Mouse (Mus musculus): ENCODE data around the gene Ugt1a8. TPM values are rescaled to one million over a fixed set of nuclear protein-coding genes. Genes with fewer than 3 reads are reported as not detected.
A peak's percentile ranks its signal among the peaks of the same experiment; 100 is the strongest.

Ugt1a8 gene
- polyA plus RNA-seq, 1 experiment, result not detected

GRCm38 (mm10) chr1:88250023-88250422, 162.4 kb downstream of the Ugt1a8 start:
- H3K27me3 ChIP-seq (replicated peaks), result peaks cover 14% of the 10 kb centered on the region
- TF ChIP-seq GATA1 (IDR thresholded peaks at IDR 0.05; ENCODE audit: borderline replicate concordance, low read length), result no peak
- TF ChIP-seq FLI1 (IDR thresholded peaks at IDR 0.05; ENCODE audit: low read length), result no peak
- H3K4me3 ChIP-seq (replicated peaks), result peak overlapping the region; percentile 11
- H3K36me3 ChIP-seq (replicated peaks; ENCODE audit: low read length), result no peaks in the 10 kb centered on the region
- H3K9me3 ChIP-seq, result peaks cover 87% of the 10 kb centered on the region
- peaks cover 4% of the 10 kb centered on the region; the same call in 1 of the 2 replicates for H3K4me1 ChIP-seq

GRCm38 (mm10) chr1:88253106-88253505, 165.5 kb downstream of the Ugt1a8 start:
- peak overlapping the region; percentile 12 for H3K4me3 ChIP-seq (replicated peaks)
- TF ChIP-seq FLI1 (IDR thresholded peaks at IDR 0.05; ENCODE audit: low read length) (no peak), GATA1 (IDR thresholded peaks at IDR 0.05; ENCODE audit: borderline replicate concordance, low read length) (no peak)
- peaks cover 87% of the 10 kb centered on the region for H3K9me3 ChIP-seq
- peaks cover 18% of the 10 kb centered on the region for H3K27me3 ChIP-seq (replicated peaks)
- peaks cover 4% of the 10 kb centered on the region; the same call in 1 of the 2 replicates for H3K4me1 ChIP-seq
- H3K36me3 ChIP-seq (replicated peaks; ENCODE audit: low read length), result no peaks in the 10 kb centered on the region

DNA sequence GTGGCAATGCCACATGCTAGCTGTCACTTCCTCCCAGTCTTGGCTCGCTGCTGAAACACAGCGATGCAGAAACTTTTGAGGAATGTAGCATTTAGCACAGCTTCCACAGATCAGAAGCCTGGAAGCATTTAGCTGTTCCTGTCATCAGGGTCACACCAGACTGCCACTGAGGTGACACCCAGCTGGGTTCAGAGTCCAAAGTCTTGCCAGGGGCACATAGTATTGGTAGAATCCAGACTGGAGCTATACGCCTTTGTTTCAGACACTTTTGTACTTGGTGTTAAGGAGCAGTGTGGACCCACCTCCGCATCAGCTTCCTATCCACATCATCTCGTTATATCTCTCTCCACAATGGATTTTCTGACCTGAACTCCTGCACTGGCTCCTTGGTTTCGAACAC, 165.9 kb downstream of the Ugt1a8 start:
- Histone ChIP-seq H3K27me3 (replicated peaks) (peaks cover 18% of the 10 kb centered on the region), H3K36me3 (replicated peaks; ENCODE audit: low read length) (no peaks in the 10 kb centered on the region), H3K9me3 (peaks cover 87% of the 10 kb centered on the region), H3K4me3 (replicated peaks) (peak overlapping the region; percentile 12), H3K4me1 (peaks cover 4% of the 10 kb centered on the region; the same call in 1 of the 2 replicates)
- no peak for TF ChIP-seq FLI1 (IDR thresholded peaks at IDR 0.05; ENCODE audit: low read length)
- TF ChIP-seq GATA1 (IDR thresholded peaks at IDR 0.05; ENCODE audit: borderline replicate concordance, low read length), result no peak

- peaks cover 8% of the 10 kb centered on the region for H3K36me3 ChIP-seq (replicated peaks; ENCODE audit: low read length)
- H3K9me3 ChIP-seq, result peaks cover 73% of the 10 kb centered on the region
- H3K4me1 ChIP-seq, result peaks cover 17% of the 10 kb centered on the region
- TF ChIP-seq FLI1 (IDR thresholded peaks at IDR 0.05; ENCODE audit: low read length) (no peak; the same call in 1 of the 2 replicates), GATA1 (IDR thresholded peaks at IDR 0.05; ENCODE audit: borderline replicate concordance, low read length) (no peak; the same call in 2 of the 3 replicates)
- H3K27me3 ChIP-seq (replicated peaks), result peaks cover 16% of the 10 kb centered on the region
- peak overlapping the region; percentile 0 for H3K4me3 ChIP-seq (replicated peaks)
These were observed 167.3 kb downstream of the Ugt1a8 start for GRCm38 (mm10) chr1:88254793-88255465.

- Histone ChIP-seq H3K4me1 (peaks cover 21% of the 10 kb centered on the region), H3K36me3 (replicated peaks; ENCODE audit: low read length) (peaks cover 13% of the 10 kb centered on the region), H3K4me3 (replicated peaks) (no peak overlapping the region), H3K27me3 (replicated peaks) (peaks cover 14% of the 10 kb centered on the region), H3K9me3 (peaks cover 68% of the 10 kb centered on the region)
- TF ChIP-seq GATA1 (IDR thresholded peaks at IDR 0.05; ENCODE audit: borderline replicate concordance, low read length), result no peak
- no peak for TF ChIP-seq FLI1 (IDR thresholded peaks at IDR 0.05; ENCODE audit: low read length)
These were observed 167.8 kb downstream of the Ugt1a8 start for GRCm38 (mm10) chr1:88255466-88255857.

DNA sequence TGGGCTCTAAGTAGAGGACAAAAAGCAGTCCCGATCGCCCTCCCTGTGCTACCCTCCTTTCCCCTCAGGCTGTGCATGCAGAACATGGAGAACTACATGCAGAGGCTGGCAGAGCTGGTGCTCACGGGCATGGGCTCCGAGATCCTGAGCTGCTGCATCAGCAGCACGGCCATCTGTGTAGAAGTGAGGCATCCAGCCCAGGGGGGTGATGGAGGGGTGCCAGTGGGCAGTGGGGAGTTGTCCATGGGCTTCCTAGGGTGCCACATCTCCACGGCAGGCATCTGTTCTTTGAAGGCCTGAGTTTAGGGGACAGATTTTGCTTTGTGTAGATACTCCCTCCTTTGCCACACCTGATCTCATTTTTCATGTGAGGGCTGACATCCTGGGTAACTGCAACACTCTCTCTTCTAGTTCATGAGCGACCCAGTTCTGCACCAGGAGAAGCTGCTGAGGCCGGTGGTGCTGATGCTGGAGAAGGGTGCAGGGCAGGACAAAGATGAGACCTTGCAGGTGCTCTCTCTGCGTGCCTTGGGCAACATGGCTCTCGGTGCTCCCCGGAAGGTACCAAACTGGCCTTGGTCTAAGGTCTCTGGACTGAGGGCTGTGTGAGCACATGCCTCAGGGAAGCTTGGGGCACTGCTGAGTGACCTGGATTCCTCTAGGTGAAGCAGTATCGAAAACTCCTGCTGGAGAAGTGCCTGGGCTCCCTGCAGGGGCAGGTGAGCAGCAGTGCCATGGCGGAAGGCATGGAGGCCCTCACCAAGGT, 168.6 kb downstream of the Ugt1a8 start:
- peak overlapping the region; percentile 2 for H3K4me3 ChIP-seq (replicated peaks)
- peaks cover 20% of the 10 kb centered on the region for H3K36me3 ChIP-seq (replicated peaks; ENCODE audit: low read length)
- TF ChIP-seq GATA1 (IDR thresholded peaks at IDR 0.05; ENCODE audit: borderline replicate concordance, low read length), result no peak
- TF ChIP-seq FLI1 (IDR thresholded peaks at IDR 0.05; ENCODE audit: low read length), result no peak
- peaks cover 60% of the 10 kb centered on the region for H3K9me3 ChIP-seq
- H3K27me3 ChIP-seq (replicated peaks), result peaks cover 13% of the 10 kb centered on the region
- H3K4me1 ChIP-seq, result peaks cover 23% of the 10 kb centered on the region

DNA sequence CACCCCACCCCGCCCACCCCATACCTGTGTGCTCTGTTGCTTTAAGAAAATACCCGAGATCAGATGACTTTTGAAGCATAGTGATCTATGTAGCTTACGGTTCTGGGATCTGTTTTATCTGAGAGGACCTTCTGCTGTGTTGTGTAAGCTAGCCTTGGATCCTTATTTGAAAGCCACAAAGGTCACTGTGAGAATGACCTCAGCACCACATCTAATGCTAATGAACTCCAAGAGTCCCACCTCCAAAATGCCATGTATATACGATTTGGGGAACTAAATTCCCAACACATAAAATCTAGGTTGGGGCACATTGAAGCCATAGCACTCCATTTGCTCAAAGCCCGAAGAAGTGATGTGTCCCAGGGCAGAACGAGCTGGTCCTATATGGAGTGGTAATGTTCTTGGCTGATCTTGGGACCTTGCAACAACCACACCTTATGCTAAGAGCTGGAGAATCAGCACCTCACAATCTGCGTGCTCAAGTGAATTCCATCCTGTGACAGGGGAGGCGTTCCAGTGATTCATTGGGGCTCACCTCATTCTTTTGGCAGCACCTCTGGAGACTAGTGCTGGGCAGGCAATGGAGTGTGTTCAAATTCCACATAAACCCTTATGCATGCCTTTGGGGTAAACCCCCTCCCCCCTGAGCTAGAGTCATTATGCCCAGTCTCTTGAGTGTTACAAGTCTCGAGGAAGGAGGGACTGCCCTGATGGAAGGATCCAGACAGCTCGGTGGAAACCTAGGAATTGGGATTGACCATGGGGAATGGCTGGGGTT, 169.5 kb downstream of the Ugt1a8 start:
- Histone ChIP-seq H3K36me3 (replicated peaks; ENCODE audit: low read length) (peaks cover 29% of the 10 kb centered on the region), H3K4me1 (peaks cover 32% of the 10 kb centered on the region), H3K4me3 (replicated peaks) (no peak overlapping the region), H3K9me3 (peaks cover 54% of the 10 kb centered on the region), H3K27me3 (replicated peaks) (peaks cover 11% of the 10 kb centered on the region)
- TF ChIP-seq GATA1 (IDR thresholded peaks at IDR 0.05; ENCODE audit: borderline replicate concordance, low read length) (no peak), FLI1 (IDR thresholded peaks at IDR 0.05; ENCODE audit: low read length) (no peak)

- Histone ChIP-seq H3K36me3 (replicated peaks; ENCODE audit: low read length) (peaks cover 35% of the 10 kb centered on the region), H3K27me3 (replicated peaks) (peaks cover 11% of the 10 kb centered on the region), H3K9me3 (peaks cover 48% of the 10 kb centered on the region), H3K4me1 (peaks cover 38% of the 10 kb centered on the region), H3K4me3 (replicated peaks) (no peak overlapping the region)
- TF ChIP-seq FLI1 (IDR thresholded peaks at IDR 0.05; ENCODE audit: low read length) (no peak), GATA1 (IDR thresholded peaks at IDR 0.05; ENCODE audit: borderline replicate concordance, low read length) (no peak)
These were observed 170.1 kb downstream of the Ugt1a8 start for GRCm38 (mm10) chr1:88257681-88258080.

DNA sequence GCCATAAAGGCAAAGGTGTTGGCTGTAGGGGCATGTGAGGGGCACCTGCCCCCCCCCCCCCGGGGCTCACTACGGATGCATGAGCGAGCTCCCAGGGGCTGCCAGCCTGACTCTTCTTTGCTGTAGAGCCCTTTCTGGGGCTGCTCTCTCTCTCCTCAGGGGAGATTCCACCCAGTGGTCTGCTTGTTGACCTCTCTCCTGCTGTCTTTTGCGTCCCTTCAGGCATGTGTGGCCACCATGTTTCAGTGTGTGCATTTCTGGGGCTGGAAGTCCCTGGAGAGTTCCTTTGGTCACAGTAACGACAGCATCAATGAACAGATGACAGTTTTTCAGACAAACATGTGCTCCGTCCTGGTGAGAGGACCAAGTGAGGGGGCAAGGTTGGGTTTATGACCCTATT, 170.7 kb downstream of the Ugt1a8 start:
- peaks cover 11% of the 10 kb centered on the region for H3K27me3 ChIP-seq (replicated peaks)
- peaks cover 34% of the 10 kb centered on the region for H3K4me1 ChIP-seq
- no peak overlapping the region for H3K4me3 ChIP-seq (replicated peaks)
- TF ChIP-seq GATA1 (IDR thresholded peaks at IDR 0.05; ENCODE audit: borderline replicate concordance, low read length) (no peak), FLI1 (IDR thresholded peaks at IDR 0.05; ENCODE audit: low read length) (no peak)
- H3K36me3 ChIP-seq (replicated peaks; ENCODE audit: low read length), result peaks cover 42% of the 10 kb centered on the region
- H3K9me3 ChIP-seq, result peaks cover 41% of the 10 kb centered on the region
